ENCODE assay signal across 8 mouse cellular contexts in genomic region chr5:139908243-139908810, GRCm38 (mm10). TPM values are rescaled to one million over a fixed set of nuclear protein-coding genes. Genes with fewer than 3 reads are reported as not detected.
DNase-seq lines count a peak whose midpoint lies in the region; ATAC-seq and TF ChIP-seq lines count a peak whose summit lies in the region.

No protein-coding gene starts in this region.

- H3K4me2 ChIP-seq in heart, embryonic 13.5 days, result peak overlapping the region; percentile 99
- peak overlapping the region; percentile 99 for H3K4me2 ChIP-seq in limb, embryonic 14.5 days (replicated peaks; ENCODE audit: low read depth, low read length, severe bottlenecking)
- H3K4me2 ChIP-seq in neural tube, embryonic 13.5 days, result peak overlapping the region; percentile 97

- TF ChIP-seq POLR2A in limb, embryonic 14.5 days (IDR thresholded peaks at IDR 0.05; ENCODE audit: borderline replicate concordance, extremely low read depth, insufficient read depth, insufficient read length), result no peak

- no peak for ATAC-seq in heart, embryonic 13.5 days (ENCODE audit: extremely low read depth, insufficient number of reproducible peaks, low FRiP score, low TSS enrichment)
- no peak; the same call in 1 of the 2 replicates for ATAC-seq in limb, embryonic 14.5 days (ENCODE audit: low FRiP score, low read depth)
- ATAC-seq in neural tube, embryonic 13.5 days (ENCODE audit: low read depth), result peak; percentile 12; the same call in 1 of the 2 replicates

- no peaks in the 10 kb centered on the region for H3K9me3 ChIP-seq in heart, embryonic 13.5 days
- H3K9me3 ChIP-seq in limb, embryonic 14.5 days (ENCODE audit: control insufficient read depth, low read length), result no peaks in the 10 kb centered on the region
- no peaks in the 10 kb centered on the region for H3K9me3 ChIP-seq in neural tube, embryonic 13.5 days

- H3K27me3 ChIP-seq in heart, embryonic 13.5 days (replicated peaks), result peaks cover 97% of the 10 kb centered on the region
- peaks cover 82% of the 10 kb centered on the region for H3K27me3 ChIP-seq in limb, embryonic 14.5 days (ENCODE audit: control insufficient read depth, insufficient read depth, low read length)
- peaks cover 68% of the 10 kb centered on the region for H3K27me3 ChIP-seq in neural tube, embryonic 13.5 days

- WGBS in heart, embryonic 13.5 days, result under 1% methylated on average over 47 of the region's 78 CpGs
- WGBS in limb, embryonic 14.5 days, result under 1% methylated on average over 31 of the region's 78 CpGs
- WGBS in neural tube, embryonic 13.5 days, result under 1% methylated on average over 58 of the region's 78 CpGs

- H3K27ac ChIP-seq in left cerebral cortex, adult 2 months, result peak overlapping the region; percentile 53; the same call in 1 of the 2 replicates
- no peak overlapping the region for H3K27ac ChIP-seq in brown adipose tissue, adult 24 weeks (replicated peaks; ENCODE audit: low read depth, low read length)
- no peak overlapping the region for H3K27ac ChIP-seq in heart, embryonic 13.5 days (replicated peaks)
- H3K27ac ChIP-seq in limb, embryonic 14.5 days (replicated peaks; ENCODE audit: low read depth, low read length), result no peak overlapping the region
- H3K27ac ChIP-seq in neural tube, embryonic 13.5 days (replicated peaks), result peak overlapping the region; percentile 67

- intact Hi-C loops in left cerebral cortex, adult 2 months (cut with DNase I), result loop anchor here (2.0 to 5.0 kb wide), 3 partner anchors 134 to 232 kb away; no protein-coding TSS in a partner anchor
- intact Hi-C loops in left cerebral cortex, postnatal 14 days (cut with DNase I), result loop anchor here (5.0 to 10.0 kb wide), 4 partner anchors 129 to 379 kb away; no protein-coding TSS in a partner anchor

- peak overlapping the region; percentile 79 for H3K9ac ChIP-seq in heart, embryonic 13.5 days
- H3K9ac ChIP-seq in limb, embryonic 14.5 days (ENCODE audit: low read depth, low read length, severe bottlenecking), result peak overlapping the region; percentile 61
- peak overlapping the region; percentile 89 for H3K9ac ChIP-seq in neural tube, embryonic 13.5 days

- no peak for TF ChIP-seq CTCF in left cerebral cortex, adult 2 months (IDR thresholded peaks at IDR 0.05)

- peaks cover 4% of the 10 kb centered on the region; the same call in 1 of the 2 replicates for H3K4me1 ChIP-seq in brown adipose tissue, adult 24 weeks (ENCODE audit: control insufficient read depth, insufficient read depth, insufficient read length, low read length)
- peaks cover 47% of the 10 kb centered on the region for H3K4me1 ChIP-seq in heart, embryonic 13.5 days
- H3K4me1 ChIP-seq in limb, embryonic 14.5 days (ENCODE audit: control insufficient read depth, insufficient read depth, low read length), result peaks cover 23% of the 10 kb centered on the region; the same call in 1 of the 2 replicates
- peaks cover 61% of the 10 kb centered on the region for H3K4me1 ChIP-seq in neural tube, embryonic 13.5 days (replicated peaks)

- H3K36me3 ChIP-seq in heart, embryonic 13.5 days, result no peaks in the 10 kb centered on the region
- H3K36me3 ChIP-seq in limb, embryonic 14.5 days (ENCODE audit: control insufficient read depth, insufficient read depth, low read length), result no peaks in the 10 kb centered on the region
- no peaks in the 10 kb centered on the region for H3K36me3 ChIP-seq in neural tube, embryonic 13.5 days

- H3K4me3 ChIP-seq in left cerebral cortex, adult 2 months, result peak overlapping the region; percentile 62
- peak overlapping the region; percentile 45 for H3K4me3 ChIP-seq in brown adipose tissue, adult 24 weeks (ENCODE audit: insufficient read depth, low read depth, low read length)
- peak overlapping the region; percentile 68 for H3K4me3 ChIP-seq in heart, embryonic 13.5 days
- peak overlapping the region; percentile 64 for H3K4me3 ChIP-seq in limb, embryonic 14.5 days (replicated peaks; ENCODE audit: low read length)
- peak overlapping the region; percentile 70 for H3K4me3 ChIP-seq in neural tube, embryonic 13.5 days

- peak in 1 of 2 experiments; percentile 47 for DNase-seq in left cerebral cortex, adult 2 months (ENCODE audit: extremely low spot score in 1 of 2, low spot score in 2 of 2)
- no peak for DNase-seq in left cerebral cortex, adult 8-10 months (ENCODE audit: low spot score in 2 of 2)
- no peak for DNase-seq in limb, embryonic 14.5 days (ENCODE audit: low spot score)
- DNase-seq in left cerebral cortex, postnatal 14 days (ENCODE audit: low spot score in 2 of 2), result no peak
- no peak for DNase-seq in B cell, adult 2 months

RNA-seq across cellular contexts. Expression of gene Elfn1, which starts 0.6 kb away (rescaled TPM):
- 10 to 100 TPM; 34.5 to 38.1 TPM for total RNA-seq in left cerebral cortex, adult 2 months (2021)
- total RNA-seq in left cerebral cortex, adult 8-10 months (2022), result 10 to 100 TPM; 30.3 to 34.3 (median 30.7) TPM
- 0.29 TPM in 1 of 2 replicates, not detected in the other for polyA plus RNA-seq in brown adipose tissue, adult 24 weeks (2012; ENCODE audit: insufficient read depth, insufficient read length, missing spikeins)
- polyA plus RNA-seq in heart, embryonic 13.5 days (2015; fragmentation: Nextera tagmentation; extraction: Ambion mirVana), result 0.05 TPM in 2 replicates
- 3.7 and 4.6 TPM in 2 replicates for polyA plus RNA-seq in limb, embryonic 14.5 days (2012; rRNA removed)
- polyA plus RNA-seq in limb, embryonic 14.5 days (2014; fragmentation: Nextera tagmentation; extraction: Ambion mirVana), result 0.92 and 1.4 TPM in 2 replicates
- 3.3 and 4.0 TPM in 2 replicates for polyA plus RNA-seq in neural tube, embryonic 13.5 days (2015; fragmentation: Nextera tagmentation; extraction: Ambion mirVana)
- 10 to 100 TPM; 38.6 to 41.7 TPM for total RNA-seq in left cerebral cortex, postnatal 14 days (2021)

Comparison
In these comparisons a context has a peak if more than half of its experiments do, and no peak if none do; other contexts are left out.
1. H3K27ac ChIP-seq: peak in left cerebral cortex, adult 2 months (single experiment) and neural tube, embryonic 13.5 days (single experiment); none in brown adipose tissue, adult 24 weeks (single experiment), heart, embryonic 13.5 days (single experiment) and limb, embryonic 14.5 days (single experiment).
2. Peak in every context shown above with its lines, with median percentiles within 50 percentile points of each other: H3K4me3 ChIP-seq, H3K4me2 ChIP-seq and H3K9ac ChIP-seq.